19 mouse cellular contexts compared by ENCODE assay signal in genomic region chrX:167067918-167068317, GRCm38 (mm10).
DNase-seq lines count a peak whose midpoint lies in the region; ATAC-seq and TF ChIP-seq lines count a peak whose summit lies in the region.
"Had no signal": no experiment of that assay in that cellular context is flagged by ENCODE, and none has a peak within 500 bp of the region (broad histone marks: within the 10 kb centered on the region; RNA-seq: fewer than 3 reads in every experiment).

No protein-coding gene starts in this region.

- intact Hi-C loops in left cerebral cortex, postnatal 14 days (cut with DNase I): no loop called here

- no peaks in the 10 kb centered on the region for H3K4me1 ChIP-seq in midbrain, embryonic 11.5 days (ENCODE audit: control insufficient read depth, insufficient read depth, low read length)
- H3K4me1 ChIP-seq in midbrain, embryonic 14.5 days (ENCODE audit: control insufficient read depth, insufficient read depth, low read length): no peaks in the 10 kb centered on the region
- no peaks in the 10 kb centered on the region for H3K4me1 ChIP-seq in hindbrain, postnatal 0 days (ENCODE audit: insufficient read depth, low read length)
- H3K4me1 ChIP-seq: forebrain, embryonic 12.5 days; heart, embryonic 13.5 days; intestine, embryonic 15.5 days; liver, embryonic 15.5 days had no signal

- no peak overlapping the region for H3K27ac ChIP-seq in midbrain, embryonic 11.5 days (ENCODE audit: low read depth, low read length)
- no peak overlapping the region for H3K27ac ChIP-seq in midbrain, embryonic 14.5 days (replicated peaks; ENCODE audit: low read depth, low read length)
- H3K27ac ChIP-seq in hindbrain, postnatal 0 days: no peak overlapping the region
- H3K27ac ChIP-seq: forebrain, embryonic 12.5 days; heart, embryonic 13.5 days; intestine, embryonic 15.5 days; liver, embryonic 15.5 days had no signal

- WGBS in midbrain, embryonic 11.5 days: 72% methylated on average over 3 of the region's 3 CpGs
- WGBS in midbrain, embryonic 14.5 days: 83% methylated on average over 3 of the region's 3 CpGs
- WGBS in hindbrain, postnatal 0 days: 81% methylated on average over 3 of the region's 3 CpGs

- H3K4me2 ChIP-seq in midbrain, embryonic 11.5 days: no peak overlapping the region
- H3K4me2 ChIP-seq in midbrain, embryonic 14.5 days (ENCODE audit: low read length): no peak overlapping the region
- no peak overlapping the region for H3K4me2 ChIP-seq in hindbrain, postnatal 0 days (ENCODE audit: low read depth, low read length)
- H3K4me2 ChIP-seq: forebrain, embryonic 12.5 days; heart, embryonic 13.5 days; intestine, embryonic 15.5 days; liver, embryonic 15.5 days had no signal

- H3K36me3 ChIP-seq in midbrain, embryonic 11.5 days (ENCODE audit: control insufficient read depth, insufficient read depth, low read length): no peaks in the 10 kb centered on the region
- no peaks in the 10 kb centered on the region for H3K36me3 ChIP-seq in midbrain, embryonic 14.5 days (ENCODE audit: control insufficient read depth, insufficient read depth, low read length)
- H3K36me3 ChIP-seq in hindbrain, postnatal 0 days (ENCODE audit: insufficient read depth, low read length): no peaks in the 10 kb centered on the region
- H3K36me3 ChIP-seq: forebrain, embryonic 12.5 days; heart, embryonic 13.5 days; intestine, embryonic 15.5 days; liver, embryonic 15.5 days had no signal

- no peaks in the 10 kb centered on the region for H3K9me3 ChIP-seq in midbrain, embryonic 11.5 days (ENCODE audit: control insufficient read depth, low read length)
- H3K9me3 ChIP-seq in midbrain, embryonic 14.5 days (ENCODE audit: control insufficient read depth, low read length): no peaks in the 10 kb centered on the region
- no peaks in the 10 kb centered on the region for H3K9me3 ChIP-seq in hindbrain, postnatal 0 days (ENCODE audit: low read length)
- H3K9me3 ChIP-seq: forebrain, embryonic 12.5 days; heart, embryonic 13.5 days; intestine, embryonic 15.5 days; liver, embryonic 15.5 days; megakaryocyte, embryonic 14.5 days had no signal

- DNase-seq in midbrain, embryonic 11.5 days (ENCODE audit: low spot score, missing footprints): peak; percentile 85
- no peak for DNase-seq in midbrain, embryonic 14.5 days
- peak; percentile 59 for DNase-seq in embryo, embryonic 10 days (ENCODE audit: low spot score)
- DNase-seq in kidney, postnatal 10 days: peak; percentile 29
- DNase-seq in thymus, postnatal 14 days: no peak
- DNase-seq in hindbrain, postnatal 0 days (ENCODE audit: low spot score): no peak
- no peak for DNase-seq in left cerebral cortex, postnatal 14 days (ENCODE audit: low spot score in 2 of 2)
- DNase-seq: adrenal gland, adult 8-10 months; cerebellum, adult 2 months; gastrocnemius, postnatal 25 days; heart, postnatal 36 days; layer of hippocampus, adult 9-11 months; right cerebral cortex, postnatal 25 days had no signal

- H3K4me3 ChIP-seq in midbrain, embryonic 11.5 days (ENCODE audit: low read depth, low read length): no peak overlapping the region
- H3K4me3 ChIP-seq in midbrain, embryonic 14.5 days (replicated peaks; ENCODE audit: low read depth, low read length): no peak overlapping the region
- no peak overlapping the region for H3K4me3 ChIP-seq in hindbrain, postnatal 0 days (ENCODE audit: low read length)
- H3K4me3 ChIP-seq: forebrain, embryonic 12.5 days; heart, embryonic 13.5 days; intestine, embryonic 15.5 days; liver, embryonic 15.5 days; megakaryocyte, embryonic 14.5 days had no signal

- no peak for ATAC-seq in midbrain, embryonic 11.5 days (ENCODE audit: low FRiP score)
- ATAC-seq in midbrain, embryonic 14.5 days (ENCODE audit: low FRiP score, low TSS enrichment): no peak
- ATAC-seq in hindbrain, postnatal 0 days: no peak
- ATAC-seq: intestine, embryonic 15.5 days; lung, postnatal 0 days had no signal

- TF ChIP-seq CTCF in hindbrain, postnatal 0 days (IDR thresholded peaks at IDR 0.05; ENCODE audit: low read depth): no peak

- H3K27me3 ChIP-seq in midbrain, embryonic 11.5 days (ENCODE audit: control insufficient read depth, insufficient read depth, low read length): peaks cover 29% of the 10 kb centered on the region
- H3K27me3 ChIP-seq in midbrain, embryonic 14.5 days (ENCODE audit: control insufficient read depth, insufficient read depth, low read length): 0 out of 2 replicates have a peak, but pooled peaks cover 8% of the 10 kb centered on the region
- no peaks in the 10 kb centered on the region; the same call in 1 of the 2 replicates for H3K27me3 ChIP-seq in hindbrain, postnatal 0 days (ENCODE audit: insufficient read depth, low read length)
- H3K27me3 ChIP-seq: intestine, embryonic 15.5 days had no signal

- no peak overlapping the region for H3K9ac ChIP-seq in midbrain, embryonic 11.5 days (ENCODE audit: low read length)
- no peak overlapping the region for H3K9ac ChIP-seq in midbrain, embryonic 14.5 days (replicated peaks; ENCODE audit: low read length)
- H3K9ac ChIP-seq in hindbrain, postnatal 0 days (replicated peaks; ENCODE audit: low read length): no peak overlapping the region
- H3K9ac ChIP-seq: forebrain, embryonic 12.5 days; heart, embryonic 13.5 days; intestine, embryonic 15.5 days; liver, embryonic 15.5 days had no signal

Comparison
In these comparisons a context has a peak if more than half of its experiments do, and no peak if none do; other contexts are left out.
1. DNase-seq: peak in midbrain, embryonic 11.5 days (single experiment), embryo, embryonic 10 days (single experiment) and kidney, postnatal 10 days (single experiment); none in midbrain, embryonic 14.5 days (single experiment), thymus, postnatal 14 days (single experiment), hindbrain, postnatal 0 days (single experiment) and left cerebral cortex, postnatal 14 days (0 of 2).